Mouse (Mus musculus): ENCODE results near the gene Dnase1l1. TPM values are rescaled to one million over a fixed set of nuclear protein-coding genes. Genes with fewer than 3 reads are reported as not detected.

Gene Dnase1l1
- polyA plus RNA-seq, 1 experiment from 2014 or later, result 4.5 TPM

DNA sequence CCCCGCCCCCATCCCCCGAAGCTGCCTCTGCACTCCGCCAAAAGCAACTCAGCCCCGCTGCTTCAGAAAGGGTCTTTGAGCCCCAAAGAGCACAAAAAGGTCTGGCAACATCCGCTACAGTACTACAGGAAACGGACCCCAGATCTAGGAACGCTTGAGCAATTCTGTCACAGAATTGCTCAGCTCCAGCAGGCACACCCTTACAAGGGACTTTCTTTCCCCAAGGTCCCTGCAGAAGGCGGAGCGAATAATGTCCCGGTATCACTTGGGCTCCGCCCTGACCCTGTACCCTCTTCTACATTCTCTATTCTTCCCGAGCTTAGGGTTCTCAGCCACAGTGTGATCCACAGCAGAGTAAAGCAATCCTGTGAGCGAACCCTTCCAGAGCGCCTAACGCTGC, 35.4 kb downstream of the Dnase1l1 start:
- H3K4me3 ChIP-seq (ENCODE audit: low read depth, low read length), result peak overlapping the region; percentile 57
- no peaks in the 10 kb centered on the region for H3K27me3 ChIP-seq (ENCODE audit: control insufficient read depth, insufficient read depth, low read length)
- H3K9me3 ChIP-seq (ENCODE audit: control insufficient read depth, low read length), result no peaks in the 10 kb centered on the region
- no peaks in the 10 kb centered on the region for H3K36me3 ChIP-seq (ENCODE audit: control insufficient read depth, insufficient read depth, low read length)
- peak overlapping the region; percentile 51; the same call in 1 of the 2 replicates for H3K9ac ChIP-seq (ENCODE audit: low read depth, low read length)
- peak overlapping the region; percentile 36 for H3K4me2 ChIP-seq (replicated peaks; ENCODE audit: low read depth, low read length)
- 16% methylated on average over 15 of the region's 15 CpGs for WGBS
- ATAC-seq (ENCODE audit: low FRiP score) (peak; percentile 18), DNase-seq (ENCODE audit: low spot score) (no peak)
- no peaks in the 10 kb centered on the region for H3K4me1 ChIP-seq (replicated peaks; ENCODE audit: control insufficient read depth, insufficient read depth, low read length)
- H3K27ac ChIP-seq (ENCODE audit: low read depth, low read length), result peak overlapping the region; percentile 45; the same call in 1 of the 2 replicates

DNA sequence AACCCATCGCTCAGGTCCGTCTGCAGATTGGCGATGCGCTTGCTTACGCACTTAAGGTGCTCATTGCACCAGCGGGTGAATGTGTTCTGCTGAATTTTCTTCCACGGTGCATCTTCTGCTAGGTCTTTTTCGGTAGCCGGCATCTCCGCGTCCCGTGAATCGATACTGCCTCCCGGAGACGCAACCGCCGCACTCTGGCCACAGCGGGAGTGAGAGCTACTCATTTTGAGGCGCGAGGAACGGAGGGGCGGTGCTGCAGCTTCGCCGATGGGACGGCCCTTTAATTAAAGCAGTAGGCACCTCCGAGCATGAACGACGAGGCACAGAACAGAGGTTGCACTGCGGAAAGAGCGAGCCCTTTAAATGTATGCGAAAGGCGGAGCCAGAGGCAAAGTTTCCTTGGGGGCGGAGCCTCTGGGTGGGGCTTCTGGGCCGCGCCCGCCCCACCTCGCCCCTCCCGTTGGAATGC, 35.9 kb downstream of the Dnase1l1 start:
- Histone ChIP-seq H3K4me1 (replicated peaks; ENCODE audit: control insufficient read depth, insufficient read depth, low read length) (no peaks in the 10 kb centered on the region), H3K9ac (ENCODE audit: low read depth, low read length) (peak overlapping the region; percentile 76), H3K4me3 (ENCODE audit: low read depth, low read length) (peak overlapping the region; percentile 57), H3K27me3 (ENCODE audit: control insufficient read depth, insufficient read depth, low read length) (no peaks in the 10 kb centered on the region), H3K9me3 (ENCODE audit: control insufficient read depth, low read length) (no peaks in the 10 kb centered on the region), H3K4me2 (replicated peaks; ENCODE audit: low read depth, low read length) (peak overlapping the region; percentile 36), H3K27ac (ENCODE audit: low read depth, low read length) (peak overlapping the region; percentile 79), H3K36me3 (ENCODE audit: control insufficient read depth, insufficient read depth, low read length) (no peaks in the 10 kb centered on the region)
- ATAC-seq (ENCODE audit: low FRiP score) (peak; percentile 91), DNase-seq (ENCODE audit: low spot score) (peak; percentile 88)
- 11% methylated on average over 32 of the region's 38 CpGs for WGBS

GRCm38 (mm10) chrX:74245687-74246086, 36.5 kb downstream of the Dnase1l1 start:
- no peaks in the 10 kb centered on the region for H3K9me3 ChIP-seq (ENCODE audit: control insufficient read depth, low read length)
- peak; percentile 76 for DNase-seq (ENCODE audit: low spot score)
- peak; percentile 55 for ATAC-seq (ENCODE audit: low FRiP score)
- H3K4me3 ChIP-seq (ENCODE audit: low read depth, low read length), result peak overlapping the region; percentile 57
- H3K4me1 ChIP-seq (replicated peaks; ENCODE audit: control insufficient read depth, insufficient read depth, low read length), result no peaks in the 10 kb centered on the region
- no peaks in the 10 kb centered on the region for H3K27me3 ChIP-seq (ENCODE audit: control insufficient read depth, insufficient read depth, low read length)
- peaks cover 4% of the 10 kb centered on the region; the same call in 1 of the 2 replicates for H3K36me3 ChIP-seq (ENCODE audit: control insufficient read depth, insufficient read depth, low read length)
- peak overlapping the region; percentile 49 for H3K4me2 ChIP-seq (replicated peaks; ENCODE audit: low read depth, low read length)
- WGBS, result 32% methylated on average over 16 of the region's 21 CpGs
- H3K9ac ChIP-seq (ENCODE audit: low read depth, low read length), result peak overlapping the region; percentile 76
- peak overlapping the region; percentile 79 for H3K27ac ChIP-seq (ENCODE audit: low read depth, low read length)

GRCm38 (mm10) chrX:74245107-74245506, 37.0 kb downstream of the Dnase1l1 start:
- DNase-seq (ENCODE audit: low spot score), result peak; percentile 10
- peak overlapping the region; percentile 76; the same call in 1 of the 2 replicates for H3K9ac ChIP-seq (ENCODE audit: low read depth, low read length)
- WGBS, result 29% methylated on average over 1 of the region's 1 CpGs
- peaks cover 6% of the 10 kb centered on the region; the same call in 1 of the 2 replicates for H3K36me3 ChIP-seq (ENCODE audit: control insufficient read depth, insufficient read depth, low read length)
- no peaks in the 10 kb centered on the region for H3K9me3 ChIP-seq (ENCODE audit: control insufficient read depth, low read length)
- no peaks in the 10 kb centered on the region for H3K27me3 ChIP-seq (ENCODE audit: control insufficient read depth, insufficient read depth, low read length)
- peak overlapping the region; percentile 49 for H3K4me2 ChIP-seq (replicated peaks; ENCODE audit: low read depth, low read length)
- no peaks in the 10 kb centered on the region for H3K4me1 ChIP-seq (replicated peaks; ENCODE audit: control insufficient read depth, insufficient read depth, low read length)
- no peak for ATAC-seq (ENCODE audit: low FRiP score)
- H3K27ac ChIP-seq (ENCODE audit: low read depth, low read length), result peak overlapping the region; percentile 42; the same call in 1 of the 2 replicates
- H3K4me3 ChIP-seq (ENCODE audit: low read depth, low read length), result peak overlapping the region; percentile 57

DNA sequence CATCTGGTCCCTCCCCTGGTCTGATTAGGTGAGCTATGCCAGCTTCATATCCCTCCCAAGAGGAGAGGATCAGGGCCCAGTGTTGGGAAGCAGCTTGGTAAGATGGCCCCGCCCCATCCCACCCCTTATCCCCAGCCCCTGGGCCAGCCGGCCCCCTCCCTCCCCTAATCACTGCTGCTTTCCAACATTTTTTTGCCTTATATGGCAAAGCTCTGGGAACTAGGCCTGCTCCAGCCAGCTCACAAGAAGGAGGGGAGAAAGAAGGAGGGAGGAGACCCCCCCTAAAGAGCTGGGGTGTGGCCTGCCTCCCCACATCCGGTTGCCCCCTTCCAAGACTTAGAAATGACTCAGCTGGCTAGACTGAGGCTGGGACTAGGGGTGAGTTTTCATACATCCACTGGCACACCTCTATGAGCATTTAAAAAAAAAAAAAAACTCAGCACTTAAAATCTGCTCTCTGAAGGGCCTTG, 37.5 kb downstream of the Dnase1l1 start:
- 9% methylated on average over 2 of the region's 3 CpGs for WGBS

GRCm38 (mm10) chrX:74243807-74244206, 38.3 kb downstream of the Dnase1l1 start:
- DNase-seq (ENCODE audit: low spot score) (no peak), ATAC-seq (ENCODE audit: low FRiP score) (no peak)
- no peaks in the 10 kb centered on the region for H3K9me3 ChIP-seq (ENCODE audit: control insufficient read depth, low read length)
- peak overlapping the region; percentile 57 for H3K4me3 ChIP-seq (ENCODE audit: low read depth, low read length)
- no peaks in the 10 kb centered on the region for H3K4me1 ChIP-seq (replicated peaks; ENCODE audit: control insufficient read depth, insufficient read depth, low read length)
- peaks cover 9% of the 10 kb centered on the region; the same call in 1 of the 2 replicates for H3K36me3 ChIP-seq (ENCODE audit: control insufficient read depth, insufficient read depth, low read length)
- H3K4me2 ChIP-seq (replicated peaks; ENCODE audit: low read depth, low read length), result peak overlapping the region; percentile 49
- no peaks in the 10 kb centered on the region for H3K27me3 ChIP-seq (ENCODE audit: control insufficient read depth, insufficient read depth, low read length)
- 72% methylated on average over 3 of the region's 3 CpGs for WGBS
- peak overlapping the region; percentile 40 for H3K9ac ChIP-seq (ENCODE audit: low read depth, low read length)
- H3K27ac ChIP-seq (ENCODE audit: low read depth, low read length), result no peak overlapping the region

More for the DNA sequence above, 37.5 kb downstream of the Dnase1l1 start:
- Histone ChIP-seq H3K4me2 (replicated peaks; ENCODE audit: low read depth, low read length) (peak overlapping the region; percentile 49), H3K4me1 (replicated peaks; ENCODE audit: control insufficient read depth, insufficient read depth, low read length) (no peaks in the 10 kb centered on the region), H3K4me3 (ENCODE audit: low read depth, low read length) (peak overlapping the region; percentile 57), H3K27ac (ENCODE audit: low read depth, low read length) (peak overlapping the region; percentile 42), H3K36me3 (ENCODE audit: control insufficient read depth, insufficient read depth, low read length) (peaks cover 9% of the 10 kb centered on the region; the same call in 1 of the 2 replicates), H3K27me3 (ENCODE audit: control insufficient read depth, insufficient read depth, low read length) (no peaks in the 10 kb centered on the region), H3K9me3 (ENCODE audit: control insufficient read depth, low read length) (no peaks in the 10 kb centered on the region), H3K9ac (ENCODE audit: low read depth, low read length) (peak overlapping the region; percentile 76)
- DNase-seq (ENCODE audit: low spot score) (peak; percentile 49), ATAC-seq (ENCODE audit: low FRiP score) (peak; percentile 59)

GRCm38 (mm10) chrX:74243396-74243795, 38.7 kb downstream of the Dnase1l1 start:
- Histone ChIP-seq H3K4me1 (replicated peaks; ENCODE audit: control insufficient read depth, insufficient read depth, low read length) (no peaks in the 10 kb centered on the region), H3K4me2 (replicated peaks; ENCODE audit: low read depth, low read length) (peak overlapping the region; percentile 49; the same call in 1 of the 2 replicates), H3K4me3 (ENCODE audit: low read depth, low read length) (peak overlapping the region; percentile 57), H3K27me3 (ENCODE audit: control insufficient read depth, insufficient read depth, low read length) (no peaks in the 10 kb centered on the region), H3K27ac (ENCODE audit: low read depth, low read length) (no peak overlapping the region), H3K36me3 (ENCODE audit: control insufficient read depth, insufficient read depth, low read length) (peaks cover 9% of the 10 kb centered on the region; the same call in 1 of the 2 replicates), H3K9ac (ENCODE audit: low read depth, low read length) (no peak overlapping the region), H3K9me3 (ENCODE audit: control insufficient read depth, low read length) (no peaks in the 10 kb centered on the region)
- WGBS, result 92% methylated on average over 2 of the region's 2 CpGs
- ATAC-seq (ENCODE audit: low FRiP score) (no peak), DNase-seq (ENCODE audit: low spot score) (no peak)

DNA sequence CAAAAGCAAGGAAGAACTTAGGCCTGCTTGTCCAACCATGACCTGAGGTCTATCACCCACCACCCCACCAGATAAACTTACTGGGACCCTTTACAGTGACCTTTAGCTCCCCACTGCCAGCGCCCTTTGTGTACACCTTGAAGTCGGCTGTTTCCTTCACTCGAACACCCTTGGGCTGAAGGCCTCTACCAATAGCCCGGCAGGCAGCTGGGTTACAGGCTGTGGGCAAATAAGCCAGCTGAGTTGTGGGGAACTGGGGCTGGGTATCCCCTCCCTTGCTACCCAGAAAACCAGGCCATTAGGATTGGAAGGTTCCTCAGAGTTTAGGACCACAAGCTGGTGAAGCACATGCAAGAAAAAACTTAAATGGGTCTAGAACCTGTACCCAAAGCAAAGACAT, 41.8 kb downstream of the Dnase1l1 start:
- H3K4me3 ChIP-seq (ENCODE audit: low read depth, low read length), result no peak overlapping the region
- no peak overlapping the region for H3K27ac ChIP-seq (ENCODE audit: low read depth, low read length)
- H3K36me3 ChIP-seq (ENCODE audit: control insufficient read depth, insufficient read depth, low read length), result peaks cover 11% of the 10 kb centered on the region; the same call in 1 of the 2 replicates
- DNase-seq (ENCODE audit: low spot score), result no peak
- no peak for ATAC-seq (ENCODE audit: low FRiP score)
- 94% methylated on average over 4 of the region's 4 CpGs for WGBS
- H3K9ac ChIP-seq (ENCODE audit: low read depth, low read length), result no peak overlapping the region
- H3K4me2 ChIP-seq (replicated peaks; ENCODE audit: low read depth, low read length), result no peak overlapping the region
- no peaks in the 10 kb centered on the region for H3K9me3 ChIP-seq (ENCODE audit: control insufficient read depth, low read length)
- no peaks in the 10 kb centered on the region for H3K4me1 ChIP-seq (replicated peaks; ENCODE audit: control insufficient read depth, insufficient read depth, low read length)
- H3K27me3 ChIP-seq (ENCODE audit: control insufficient read depth, insufficient read depth, low read length), result no peaks in the 10 kb centered on the region

GRCm38 (mm10) chrX:74233196-74233595, 48.9 kb downstream of the Dnase1l1 start:
- H3K4me1 ChIP-seq (replicated peaks; ENCODE audit: control insufficient read depth, insufficient read depth, low read length), result no peaks in the 10 kb centered on the region
- ATAC-seq (ENCODE audit: low FRiP score) (no peak), DNase-seq (ENCODE audit: low spot score) (no peak)
- H3K9ac ChIP-seq (ENCODE audit: low read depth, low read length), result no peak overlapping the region
- H3K4me2 ChIP-seq (replicated peaks; ENCODE audit: low read depth, low read length), result no peak overlapping the region
- H3K4me3 ChIP-seq (ENCODE audit: low read depth, low read length), result no peak overlapping the region
- peaks cover 7% of the 10 kb centered on the region for H3K36me3 ChIP-seq (ENCODE audit: control insufficient read depth, insufficient read depth, low read length)
- WGBS, result 93% methylated on average over 5 of the region's 5 CpGs
- no peaks in the 10 kb centered on the region for H3K9me3 ChIP-seq (ENCODE audit: control insufficient read depth, low read length)
- no peaks in the 10 kb centered on the region for H3K27me3 ChIP-seq (ENCODE audit: control insufficient read depth, insufficient read depth, low read length)
- no peak overlapping the region for H3K27ac ChIP-seq (ENCODE audit: low read depth, low read length)
